Mouse (Mus musculus) E14TG2a.4 (cell line): ENCODE results near the gene Rasgef1b.

ENCODE experiments used
- CTCF ChIP-seq: conservative IDR thresholded peaks from 2 replicates; pipeline ENCODE4 v1.5.1; 2014; ENCODE audit warnings: low read length
- NANOG ChIP-seq: IDR thresholded peaks from 2 replicates; pipeline ENCODE4 v1.6.1; 2014; ENCODE audit warnings: borderline replicate concordance, low read length, mixed read lengths

GRCm38 (mm10) chr5:99434226-99434625 is 294.6 kb downstream of the Rasgef1b start:
- TF ChIP-seq CTCF, result no peak
- no peak for TF ChIP-seq NANOG
